Mouse (Mus musculus): ENCODE results near the gene Tjp3.
"Not testable (repeated sequence)": the region's sequence is repeated elsewhere in the genome, so short reads cannot be mapped to it uniquely, and the experiment has no call there.

The Tjp3 gene

DNA sequence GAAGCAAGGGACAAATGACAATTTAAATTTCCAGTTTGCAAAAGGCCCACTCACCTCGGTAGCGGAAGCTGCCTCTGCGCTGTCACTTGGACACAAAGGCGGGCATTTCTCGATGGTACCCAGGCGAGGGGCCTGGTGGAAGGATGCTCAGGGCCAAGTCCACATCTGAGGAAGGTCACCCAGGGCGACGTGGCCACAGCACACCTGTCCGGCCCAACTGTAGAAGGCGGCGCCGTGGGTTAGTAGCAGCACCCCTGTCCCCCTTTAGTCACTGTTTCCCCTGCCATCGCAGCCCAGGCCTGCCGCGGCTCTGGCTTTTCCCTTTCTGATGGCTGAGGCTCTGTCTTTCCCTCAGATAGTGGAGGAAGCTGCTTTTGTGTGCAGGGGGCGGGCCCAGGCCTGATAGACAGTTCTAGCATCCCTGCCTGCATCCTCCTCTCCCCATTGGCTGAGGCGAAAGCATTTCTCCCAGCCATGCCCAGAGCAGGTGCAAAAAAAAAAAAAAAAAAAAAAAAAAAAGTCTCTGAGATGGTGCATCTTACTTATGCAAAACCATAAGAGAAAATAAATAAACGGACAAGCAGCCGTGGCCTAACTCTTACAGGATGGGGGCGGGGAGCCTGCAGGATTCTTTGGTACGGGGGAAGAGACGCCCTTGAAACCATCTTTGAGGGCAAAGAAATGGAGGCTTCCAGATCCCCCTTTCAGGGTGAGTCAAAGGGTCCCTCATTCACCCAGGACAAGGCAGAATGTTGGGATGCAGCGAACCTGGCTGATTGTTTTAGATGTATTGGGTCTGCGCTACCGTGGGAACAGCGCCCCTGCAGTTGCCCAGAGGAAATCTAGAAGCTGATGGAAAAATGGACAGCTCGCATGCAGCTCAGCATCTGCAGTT, 60.7 kb downstream of the Tjp3 start, which contains the start of gene Atcay:
Gene Atcay (minus strand): TSS at position 396 of the 895 bp plus-strand sequence.
- DNase-seq (ENCODE audit: low spot score) = no peak

DNA sequence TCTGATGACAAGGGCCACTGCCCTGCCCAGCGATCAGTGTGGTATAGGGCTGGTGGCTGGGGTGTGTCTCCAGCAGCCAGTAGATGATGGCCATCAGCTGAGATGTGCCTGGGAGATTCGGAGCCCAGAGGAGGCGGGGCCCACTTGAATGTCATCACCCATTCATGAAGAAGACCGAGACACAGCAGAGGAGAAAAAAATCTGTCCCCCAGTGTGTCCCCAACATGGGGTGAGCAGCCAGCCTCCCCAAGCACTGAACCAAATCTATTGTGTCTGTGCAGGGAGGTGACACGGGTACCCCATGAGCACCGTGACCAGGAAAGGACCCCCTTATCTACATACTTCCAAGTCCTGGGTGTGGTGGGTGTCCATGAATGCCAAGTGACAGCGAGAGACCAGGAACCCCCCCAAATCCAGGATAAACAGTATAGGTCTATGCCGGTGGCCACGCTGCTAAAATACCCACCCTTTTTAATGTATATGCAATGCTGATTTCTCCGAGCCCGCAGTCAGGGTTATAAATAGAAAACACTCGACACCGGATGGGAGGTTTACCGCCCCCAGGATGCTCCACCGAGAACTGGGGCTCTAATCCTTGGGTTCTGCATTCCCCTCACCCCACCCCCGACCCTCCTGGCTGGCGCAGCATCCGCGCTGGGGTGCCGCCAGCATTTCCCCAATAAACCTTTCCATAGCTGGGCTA, 61.5 kb downstream of the Tjp3 start:
- DNase-seq (ENCODE audit: low spot score) = no peak

DNA sequence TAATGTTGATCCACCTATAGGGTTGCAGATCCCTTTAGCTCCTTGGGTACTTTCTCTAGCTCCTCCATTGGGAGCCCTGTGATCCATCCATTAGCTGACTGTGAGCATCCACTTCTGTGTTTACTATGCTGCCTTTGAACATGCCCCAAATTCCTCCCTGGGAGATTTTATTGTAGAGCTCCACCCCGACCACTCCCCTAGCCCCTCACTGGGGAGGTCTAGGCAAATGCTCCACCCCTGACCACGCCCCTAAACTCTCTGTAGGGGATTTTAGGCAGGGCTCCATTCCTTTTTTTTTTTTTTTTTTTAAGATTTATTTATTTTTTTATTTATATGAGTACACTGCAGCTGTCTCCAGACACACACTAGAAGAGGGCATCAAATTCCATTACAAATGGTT, 67.7 kb downstream of the Tjp3 start:
- DNase-seq (ENCODE audit: low spot score) = not testable (repeated sequence)

Data from adipocyte (in vitro differentiated cells).